Mouse (Mus musculus): ENCODE data around the gene Crygs.

The Crygs gene

DNA sequence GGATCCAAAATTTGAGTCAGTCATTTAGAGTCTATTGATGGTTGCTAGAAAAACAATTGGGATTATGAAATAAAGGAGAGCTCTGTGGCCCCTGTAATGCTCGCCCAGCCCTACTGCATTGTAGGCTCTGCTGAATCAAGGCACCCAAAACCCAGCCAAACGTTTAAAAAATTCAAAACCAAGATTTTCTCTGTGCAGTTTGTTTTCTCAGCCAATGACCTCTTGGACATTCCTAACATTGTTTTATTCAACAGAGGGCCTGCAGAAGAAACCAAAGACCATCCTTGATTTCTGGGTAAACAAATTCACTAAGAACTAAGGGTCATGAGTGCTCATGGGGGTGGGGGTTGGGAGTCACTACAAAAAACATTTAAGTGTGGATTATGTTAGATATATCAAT lies at the start of gene Crygs:
Crygs (minus strand) TSS at position 101 of the 400 bp plus-strand sequence.
- DNase-seq: no peak

DNA sequence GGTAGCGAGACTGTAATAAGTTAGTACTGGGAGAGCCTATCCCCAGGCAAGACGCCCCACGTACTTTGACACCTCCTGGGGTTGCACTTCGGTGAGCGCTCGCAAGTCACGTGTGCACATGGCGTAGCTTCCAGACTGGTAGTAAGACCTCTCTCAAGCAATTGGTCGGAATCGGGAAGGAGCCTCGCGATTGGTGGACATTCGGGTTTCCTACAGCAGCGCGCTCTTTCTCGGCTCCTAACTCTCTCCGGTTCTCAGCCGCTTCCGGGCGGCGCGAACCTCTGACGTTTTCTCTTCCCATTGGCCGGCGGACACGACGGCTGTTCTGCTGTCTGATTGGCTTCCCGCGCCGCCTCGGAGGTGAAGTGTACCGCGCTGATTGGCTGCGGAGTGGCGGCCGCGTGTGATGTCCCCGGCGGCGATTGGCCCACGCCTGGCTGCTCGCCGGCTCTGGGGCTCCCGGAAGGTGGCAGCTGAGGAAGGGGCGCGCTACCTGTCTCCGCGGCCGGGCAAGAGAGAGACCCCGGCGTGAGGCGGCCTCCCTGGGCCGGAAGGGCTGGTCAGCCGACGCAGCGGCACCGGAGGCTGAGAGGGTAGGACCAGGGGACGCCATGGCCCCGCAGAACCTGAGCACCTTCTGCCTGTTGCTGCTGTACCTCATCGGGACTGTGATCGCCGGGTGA lies 46.2 kb upstream of the Crygs start, which contains the start of the genes Tbccd1 and Dnajb11:
Tbccd1 (minus strand) TSS at position 239 of the 683 bp plus-strand sequence.
Dnajb11 (plus strand) TSS at position 415 of the 683 bp plus-strand sequence.
- peak; percentile 100 for DNase-seq

DNA sequence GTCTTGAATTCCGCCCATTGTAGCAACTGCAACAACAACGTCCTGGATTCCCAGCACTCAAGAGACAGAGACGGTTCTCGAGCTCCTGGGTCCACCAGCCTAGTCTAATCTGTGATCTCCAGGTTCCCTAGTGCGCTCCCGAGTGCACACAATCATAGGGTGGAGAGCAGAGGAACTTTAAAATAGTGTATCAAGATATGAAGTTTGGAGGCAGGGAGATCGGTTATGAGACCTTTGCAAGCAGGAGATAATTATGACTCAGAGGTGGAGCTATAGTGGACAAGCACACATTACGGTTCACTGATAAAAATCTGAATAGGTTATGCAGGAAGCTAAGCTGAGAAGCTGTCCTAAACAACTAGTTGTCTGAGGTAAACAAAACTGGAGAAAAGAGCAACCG lies 45.4 kb upstream of the Crygs start:
- DNase-seq: no peak

DNA sequence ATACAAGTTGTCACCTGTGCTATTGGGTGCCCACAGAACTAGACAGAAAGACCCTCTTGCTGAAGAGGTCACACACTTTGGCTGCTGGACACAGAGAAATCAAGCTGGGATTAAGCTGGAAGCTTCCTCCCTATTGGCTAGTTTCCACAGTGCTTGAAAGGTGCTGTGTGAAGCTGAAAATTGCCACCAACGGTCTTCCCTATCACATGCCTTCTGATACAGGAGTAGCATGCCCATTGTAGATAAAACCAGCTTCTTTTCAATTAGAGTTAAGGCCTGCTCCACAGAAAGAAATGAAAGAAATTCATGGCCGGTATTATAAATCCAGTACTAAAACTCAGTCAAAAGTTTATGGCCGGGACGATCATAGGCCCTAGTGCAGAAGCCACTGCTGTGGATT lies 41.3 kb upstream of the Crygs start:
- DNase-seq: no peak

DNA sequence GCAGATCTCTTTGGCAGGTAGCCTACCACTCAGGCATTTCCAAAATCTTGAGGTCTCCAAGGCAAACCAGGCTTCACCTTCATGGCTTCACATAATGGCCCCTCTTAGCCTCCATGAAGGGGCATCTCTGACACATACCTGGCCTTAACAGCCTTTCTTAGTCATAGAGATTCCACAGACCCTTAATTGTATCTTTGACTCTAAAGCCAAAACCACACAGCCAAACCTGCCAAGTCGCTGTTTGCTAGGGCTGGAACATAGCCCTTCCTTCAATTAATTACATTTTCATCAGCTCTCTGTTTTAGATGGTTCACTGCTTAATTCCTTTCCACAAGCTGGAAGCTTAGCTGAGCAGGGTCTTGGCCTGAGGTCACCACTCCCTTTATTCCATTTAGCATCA lies 37.0 kb upstream of the Crygs start:
- no peak for DNase-seq

DNA sequence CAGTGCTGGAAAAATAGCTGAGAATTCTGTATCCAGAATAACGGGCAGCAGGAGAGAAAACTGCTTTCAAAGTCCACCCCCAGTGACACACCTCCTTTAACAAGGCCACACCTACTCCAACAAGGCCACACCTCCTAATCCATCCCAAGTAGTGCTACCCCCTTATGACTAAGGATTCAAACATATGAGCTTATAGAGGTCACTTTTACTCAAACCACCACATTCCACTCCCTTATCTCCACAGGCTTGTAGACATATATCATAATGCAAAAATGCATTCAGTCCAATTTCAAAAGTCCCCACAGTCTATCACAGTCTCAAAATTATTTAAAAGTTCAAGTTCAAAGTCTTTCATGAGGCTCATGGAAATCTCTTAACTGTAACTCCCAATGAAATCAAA lies 36.3 kb upstream of the Crygs start:
- no peak for DNase-seq

DNA sequence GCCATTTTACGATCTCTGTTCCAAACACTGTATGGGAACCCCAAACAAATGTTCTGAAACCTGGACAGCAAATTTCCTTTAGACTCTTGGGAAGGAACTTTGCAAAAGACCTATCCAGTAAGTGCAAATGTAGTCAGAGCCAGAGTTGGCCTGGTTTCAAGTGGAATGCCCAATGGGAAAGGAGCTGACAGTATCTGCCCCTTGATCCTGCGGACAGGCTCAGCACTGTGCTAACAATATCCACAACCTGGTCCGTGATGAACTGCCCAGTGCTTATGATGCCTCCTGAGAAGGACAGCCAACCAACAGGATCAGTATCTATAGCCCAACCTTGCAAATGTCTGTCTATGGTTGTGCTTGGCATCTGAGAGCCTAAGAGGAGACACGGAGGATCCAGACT lies 34.1 kb upstream of the Crygs start:
- no peak for DNase-seq

DNA sequence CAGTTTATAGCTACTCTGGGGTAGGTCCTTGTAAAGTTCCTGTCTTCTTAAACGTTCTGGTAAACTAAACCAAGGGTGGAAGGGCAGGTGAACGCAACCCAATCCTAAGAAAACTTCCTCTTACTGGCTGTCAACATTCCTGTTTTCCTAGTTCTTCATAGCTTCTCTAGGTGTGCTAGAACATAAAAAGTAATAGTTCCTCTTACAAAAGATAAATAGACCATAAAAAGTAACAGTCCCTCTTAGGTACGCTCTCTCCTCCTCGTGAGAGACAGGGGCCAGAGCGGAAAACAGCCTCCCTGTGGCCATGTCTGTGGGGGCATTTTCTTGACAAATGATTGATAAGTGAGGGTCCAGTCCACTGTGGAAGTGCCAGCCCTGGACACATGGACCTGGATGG lies 33.5 kb upstream of the Crygs start:
- no peak for DNase-seq

DNA sequence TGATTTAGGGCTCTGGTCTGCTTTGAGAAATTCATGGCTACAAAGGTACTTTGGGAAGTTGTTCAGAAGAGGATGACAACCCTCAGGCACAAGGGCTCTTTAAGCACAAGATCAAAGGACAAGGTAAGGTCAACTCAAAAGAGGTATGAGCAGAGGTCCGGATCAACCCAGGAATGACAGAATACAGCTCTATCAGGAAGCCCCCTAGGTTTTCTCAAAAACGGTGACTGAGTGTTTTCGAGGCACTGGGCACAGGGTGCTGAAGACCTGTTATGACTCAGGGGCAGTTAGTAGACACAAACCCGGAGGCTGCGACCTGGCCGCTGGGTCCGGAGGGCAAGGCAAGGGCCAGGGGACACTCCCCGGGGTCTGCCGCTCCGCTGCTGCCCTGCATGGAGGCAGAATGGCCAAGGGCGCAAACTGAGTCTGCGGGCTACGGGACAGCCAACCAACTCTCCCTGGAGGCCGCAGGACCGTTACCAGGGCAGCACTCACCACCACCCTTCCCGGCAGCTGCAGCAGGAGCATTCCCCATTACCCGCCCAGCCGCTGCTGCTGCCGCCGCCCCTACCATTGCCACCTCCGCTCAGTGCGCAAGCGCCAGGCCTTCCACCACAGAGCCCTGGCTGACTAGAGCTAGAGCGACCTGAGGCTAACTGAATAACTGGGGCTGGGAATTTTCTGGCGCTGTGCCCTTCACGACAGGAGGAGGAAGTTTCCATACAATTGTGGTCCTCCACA lies 32.9 kb upstream of the Crygs start:
- DNase-seq: peak; percentile 94

DNA sequence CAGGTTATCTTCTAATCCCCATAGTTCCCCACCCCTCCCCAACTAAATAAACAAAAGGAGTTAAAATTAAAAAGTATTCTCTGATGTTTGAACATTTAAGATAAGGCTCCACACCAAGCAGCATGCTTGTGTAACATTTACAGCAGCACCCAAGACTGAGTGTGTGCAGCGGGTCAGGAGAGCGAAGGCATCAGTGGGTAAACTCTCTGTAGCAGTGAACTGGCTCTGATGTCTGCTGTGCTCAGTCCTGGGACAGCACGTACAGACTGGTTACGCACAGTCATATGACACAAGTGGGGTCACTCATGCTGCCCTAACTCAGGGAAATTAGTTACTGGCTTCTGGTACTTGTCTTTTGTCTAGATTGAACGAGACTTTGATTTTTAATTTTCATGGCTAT lies 31.5 kb upstream of the Crygs start:
- no peak for DNase-seq

DNA sequence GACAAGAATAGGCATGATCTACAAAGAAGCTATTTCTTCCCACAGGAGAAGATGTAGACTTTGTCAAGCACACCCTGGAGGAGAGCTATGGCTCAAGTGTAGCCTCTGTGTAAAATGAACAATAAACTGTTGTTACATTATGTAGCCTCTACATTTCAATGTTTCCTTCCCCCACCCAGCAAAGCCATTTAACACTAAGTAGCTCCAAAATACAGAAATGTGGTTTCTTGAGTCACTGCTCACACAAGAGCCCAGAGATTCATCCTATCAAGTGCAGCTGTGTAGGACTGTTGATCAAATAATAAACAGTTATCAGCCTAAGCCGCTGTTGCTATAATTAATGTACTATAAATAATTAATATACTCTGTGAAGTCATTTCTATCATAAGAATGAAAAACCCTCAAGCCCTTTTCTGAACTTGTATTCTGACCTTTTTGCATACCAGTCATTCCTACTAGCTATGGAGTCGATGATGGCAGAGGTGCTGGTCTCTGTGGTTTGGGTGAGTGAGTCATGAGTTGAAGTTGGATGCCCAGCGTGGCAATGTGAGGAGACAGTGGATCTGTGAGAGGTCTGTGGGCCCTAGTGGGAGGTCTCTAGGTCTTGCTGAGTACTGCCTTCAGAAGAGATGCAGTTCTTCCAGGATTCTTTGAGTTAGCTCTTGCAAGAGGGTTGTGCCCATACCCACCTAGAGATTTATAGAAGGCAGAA lies 27.9 kb upstream of the Crygs start:
- DNase-seq: no peak

DNA sequence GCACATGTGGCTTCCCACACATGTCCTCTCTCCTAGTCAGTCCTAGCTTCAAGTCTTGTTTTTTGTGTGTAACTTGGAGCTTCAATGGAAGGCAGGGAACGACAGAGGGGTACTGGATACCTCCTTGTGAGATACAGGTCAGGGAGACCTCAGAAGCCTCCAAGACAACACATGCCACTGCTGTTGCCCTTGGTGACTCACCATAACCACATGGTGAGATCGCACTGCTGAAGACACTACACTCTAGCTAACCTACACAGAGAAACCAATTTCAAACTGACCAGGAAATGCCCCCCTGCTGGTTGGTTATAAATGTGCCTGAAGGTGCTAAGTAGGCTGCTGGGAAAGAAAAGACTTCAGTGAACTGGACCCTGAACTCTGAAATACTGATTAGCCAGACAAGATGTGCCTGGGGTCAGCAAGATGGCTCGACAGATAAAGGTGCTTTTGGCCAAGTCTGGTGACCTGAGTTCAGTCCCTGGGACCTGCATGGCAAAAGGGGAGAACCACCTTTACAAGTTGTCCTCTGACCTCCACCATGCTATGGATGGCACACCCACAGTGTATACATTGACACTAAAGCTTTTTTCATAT lies 21.7 kb upstream of the Crygs start:
- DNase-seq: no peak

DNA sequence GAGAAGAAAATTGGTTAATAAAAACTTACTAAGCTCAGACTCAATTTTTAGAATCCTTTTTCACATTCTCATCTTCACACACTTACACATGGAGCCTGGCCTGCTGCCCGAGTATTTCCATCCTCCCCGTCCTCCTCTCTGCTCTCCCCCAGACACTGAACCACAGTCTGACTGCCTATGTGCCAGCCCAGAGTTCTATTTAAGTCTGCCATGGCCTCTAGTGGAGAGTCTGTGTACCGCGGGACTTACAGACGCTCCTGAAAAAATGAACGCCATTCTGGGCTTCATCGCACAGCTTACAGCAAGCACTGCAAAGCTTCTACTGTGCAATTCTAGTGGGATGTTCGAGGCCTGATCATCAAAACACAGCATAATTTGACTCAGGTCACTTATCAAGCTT lies 9.4 kb upstream of the Crygs start:
- peak; percentile 46 for DNase-seq

DNA sequence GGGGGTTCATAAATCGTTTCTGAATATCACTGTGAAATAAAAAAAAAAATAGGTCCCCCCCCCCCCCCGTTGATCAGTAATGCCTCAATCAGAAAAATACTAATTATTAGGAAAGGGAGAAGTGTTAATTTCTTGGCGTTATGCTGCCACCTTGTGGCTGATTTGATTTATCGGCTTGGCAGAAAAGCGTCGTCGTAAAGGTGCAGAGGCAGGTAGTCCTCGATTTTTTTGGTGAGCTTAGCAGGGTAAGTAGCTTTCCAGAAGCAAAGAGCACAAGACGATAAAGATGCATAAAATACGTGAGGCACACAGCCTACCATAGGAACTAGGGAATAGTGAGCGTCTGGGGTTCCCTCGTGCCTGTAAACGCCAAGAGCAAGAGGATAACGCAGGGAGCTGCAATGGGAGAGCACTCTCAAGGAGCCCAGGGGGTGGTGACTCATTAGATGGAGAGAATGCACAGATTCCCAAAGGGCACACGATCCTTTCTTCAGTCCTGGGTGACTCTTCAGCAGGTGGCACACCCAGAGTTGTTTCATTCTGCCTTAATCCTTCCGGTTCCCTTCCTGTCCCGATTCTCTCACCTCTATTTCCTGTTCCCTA lies 3.8 kb downstream of the Crygs start:
- DNase-seq: peak; percentile 74

DNA sequence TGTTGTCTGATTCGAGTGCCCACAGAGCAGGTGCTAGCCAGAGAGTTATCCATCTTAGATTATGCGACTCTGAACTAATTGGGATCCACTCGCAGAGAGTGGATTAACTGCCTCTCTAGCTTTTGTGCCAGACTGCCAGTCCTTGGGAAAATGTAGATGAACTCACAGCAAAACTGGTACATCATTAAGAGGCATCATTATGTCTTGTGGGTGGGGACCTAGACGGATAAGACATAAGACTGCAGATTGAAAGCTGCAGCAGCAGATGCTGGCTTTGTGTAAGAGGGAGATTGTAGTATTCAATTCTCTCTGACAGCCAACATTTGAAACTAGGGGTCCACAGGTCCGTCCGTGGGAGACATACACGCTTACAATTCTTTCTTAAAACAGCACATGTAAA lies 8.6 kb downstream of the Crygs start:
- DNase-seq: peak; percentile 52

DNA sequence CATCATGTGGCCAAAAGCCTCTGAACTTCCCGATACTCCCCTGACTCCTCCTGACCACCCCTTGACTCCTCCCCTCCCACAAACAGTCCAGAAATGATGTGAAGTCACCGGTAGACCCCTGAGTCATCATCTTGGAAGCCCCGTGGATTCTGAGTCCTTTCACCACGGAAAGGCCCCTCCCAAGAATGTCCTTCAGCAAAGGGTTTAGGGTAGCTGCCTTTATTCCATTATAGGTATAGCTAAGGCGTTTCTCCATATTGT lies 10.6 kb downstream of the Crygs start:
- DNase-seq: no peak

DNA sequence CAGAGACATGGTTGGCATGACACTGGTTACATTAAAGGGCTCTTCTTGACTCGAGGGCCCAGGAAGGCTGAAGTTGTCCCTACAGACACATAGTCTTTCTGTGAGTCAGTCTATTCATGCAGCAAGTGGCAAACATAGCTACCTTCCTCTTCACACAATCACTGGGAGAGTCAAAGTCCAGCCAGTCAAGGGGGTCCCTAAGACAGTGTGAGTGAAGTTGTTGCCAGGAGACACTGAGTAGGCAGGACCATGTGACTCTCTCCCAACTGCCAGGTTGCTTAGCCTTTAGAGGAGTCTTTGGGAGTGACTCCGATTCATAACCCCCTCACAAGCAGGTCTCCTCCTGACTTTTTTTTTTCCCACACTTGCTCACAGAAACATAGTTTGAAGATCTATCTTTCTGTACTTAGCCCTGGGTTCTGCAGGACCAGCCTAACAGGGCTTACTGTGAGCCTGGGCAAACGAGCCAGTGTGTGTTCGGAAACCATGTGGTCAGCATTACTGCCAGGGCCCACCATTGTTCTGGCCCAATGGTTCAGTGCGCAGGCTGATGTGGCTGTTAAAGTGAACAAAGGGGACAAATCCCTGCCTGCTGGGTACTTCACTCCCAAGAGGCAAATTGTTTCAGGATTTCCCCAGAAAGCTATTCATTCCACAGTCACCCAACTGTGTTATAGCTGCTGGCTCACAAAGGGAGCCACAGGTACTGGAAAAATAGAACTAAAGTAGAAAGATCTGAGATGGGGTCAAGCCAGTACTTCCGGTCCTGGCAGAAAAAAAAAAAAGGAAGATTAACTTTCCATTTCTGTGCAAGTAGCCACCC lies 11.1 kb downstream of the Crygs start:
- peak; percentile 65 for DNase-seq

DNA sequence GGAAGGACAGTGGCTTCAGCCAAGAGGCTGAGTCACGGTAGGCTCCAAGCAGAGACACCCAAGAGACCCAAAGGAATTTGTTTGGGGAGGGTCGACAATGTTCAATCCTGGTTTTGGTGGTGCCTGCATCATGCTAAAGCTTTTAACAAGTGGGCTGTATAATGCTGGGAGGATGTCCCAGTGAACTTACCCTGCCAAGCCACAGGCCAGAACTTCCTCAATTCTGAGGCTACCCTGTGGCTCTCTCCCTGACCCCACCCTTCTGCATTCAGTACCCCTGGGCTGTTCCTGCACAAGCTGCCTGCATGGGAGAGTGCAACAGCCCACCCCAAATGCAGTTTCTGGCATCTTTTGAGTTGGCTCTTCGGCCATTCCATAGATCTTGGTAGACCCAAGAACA lies 12.9 kb downstream of the Crygs start:
- DNase-seq: no peak

DNA sequence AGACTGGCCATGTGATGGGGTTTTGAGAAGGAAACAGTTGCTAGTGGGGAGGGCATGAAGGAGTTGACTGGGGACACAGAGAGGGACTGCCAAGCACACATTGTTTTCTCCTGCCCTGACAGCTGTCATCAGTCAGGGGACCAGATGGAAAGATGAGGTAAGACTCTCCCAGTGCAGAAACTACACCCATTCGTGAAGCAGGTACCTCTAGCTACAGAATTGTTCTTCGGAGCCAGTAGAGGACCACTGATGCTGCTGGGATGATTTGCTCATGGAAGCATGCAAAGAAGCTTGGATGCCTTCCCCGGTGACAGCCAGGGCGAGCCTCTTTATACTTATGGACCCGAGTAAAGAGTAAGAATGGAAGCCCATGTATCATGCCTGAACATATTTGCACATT lies 13.9 kb downstream of the Crygs start:
- no peak for DNase-seq

DNA sequence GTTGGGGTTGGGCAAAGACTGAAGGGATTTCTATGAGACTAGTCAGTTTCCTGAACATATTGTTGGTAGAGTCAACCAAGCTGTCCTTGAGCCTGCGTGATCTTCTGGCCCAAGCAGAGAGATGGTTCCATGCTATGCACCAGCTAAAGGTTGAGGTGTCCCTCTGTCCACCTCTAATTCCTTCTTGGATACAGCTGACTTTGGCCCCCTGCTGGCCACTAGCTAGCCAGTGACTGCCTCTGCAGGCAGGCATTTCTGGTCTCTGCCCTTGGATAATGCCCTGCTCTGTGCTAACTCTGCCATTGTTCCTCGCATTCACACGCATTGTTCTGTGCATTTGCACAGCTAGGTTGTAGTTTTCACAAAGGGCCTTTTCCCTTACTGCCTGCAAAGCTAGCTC lies 15.9 kb downstream of the Crygs start:
- DNase-seq: peak; percentile 26

DNA sequence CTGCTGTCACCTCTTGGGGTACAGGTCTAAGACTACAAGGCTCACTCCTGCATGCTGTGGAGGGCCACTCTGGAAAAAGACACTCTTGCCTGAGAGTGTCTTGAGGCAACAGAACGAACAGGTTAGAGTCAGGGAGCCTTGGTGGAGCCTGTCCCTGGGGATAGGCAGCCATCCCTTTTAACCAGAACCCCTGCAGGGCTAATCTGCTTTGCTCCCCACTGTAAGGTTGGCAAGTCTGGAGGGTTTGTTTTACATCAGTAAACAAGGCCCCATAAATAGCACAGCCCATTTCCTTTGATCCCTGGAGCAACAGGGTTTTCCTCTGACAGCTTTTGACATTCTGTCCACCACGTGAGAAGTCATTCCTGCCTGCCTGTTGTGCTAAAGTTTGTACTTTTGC lies 20.1 kb downstream of the Crygs start:
- peak; percentile 6 for DNase-seq

DNA sequence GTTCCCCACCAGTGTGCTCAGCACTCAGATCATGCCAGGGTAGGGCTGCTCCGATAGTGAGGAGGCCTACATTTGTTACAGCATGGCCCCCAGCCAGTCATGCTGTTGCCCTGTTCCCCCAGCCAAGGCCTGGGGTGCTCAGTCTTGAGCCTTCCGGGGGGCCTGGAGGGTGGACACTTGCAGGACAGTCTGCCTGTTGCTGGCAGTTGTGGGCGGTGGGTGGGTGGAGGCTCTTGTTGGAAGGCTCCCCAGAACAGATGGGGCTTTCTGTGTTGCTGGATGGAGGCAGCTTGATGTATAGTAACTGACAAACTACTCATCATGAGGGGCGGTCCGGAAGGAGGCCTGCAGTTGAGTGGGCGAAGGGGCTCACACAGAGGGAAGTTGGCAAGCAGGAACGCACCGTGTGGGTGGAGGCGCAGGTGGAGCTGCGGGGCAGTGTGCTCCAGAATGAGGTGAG lies 21.4 kb downstream of the Crygs start:
- DNase-seq: peak; percentile 13
